Mouse (Mus musculus) limb, embryonic 12.5 days (tissue): ENCODE measurements around the gene Cldnd1. TPM values are rescaled to one million over a fixed set of nuclear protein-coding genes. Genes with fewer than 3 reads are reported as not detected.

Experiments used
- ATAC-seq: fragments of 200-750 bp; cut with Nextera tagmentation; 2 replicates; pipeline ENCODE4 v1.8.0; 2017; ENCODE audit warnings: low read depth, moderate TSS enrichment; ENCODE audit not compliant: insufficient number of reproducible peaks, insufficient read depth, low FRiP score, low TSS enrichment
- H3K27ac ChIP-seq: fragments of 300-500 bp; sonication (generic); 2 replicates; pipeline ENCODE4 v1.5.1; 2016; ENCODE audit warnings: mild to moderate bottlenecking, moderate library complexity
- H3K27me3 ChIP-seq: fragments of 300-500 bp; sonication (generic); 2 replicates; pipeline ENCODE4 v1.6.1; 2016; ENCODE audit warnings: mild to moderate bottlenecking, moderate library complexity
- H3K36me3 ChIP-seq: fragments of 300-500 bp; sonication (generic); 2 replicates; pipeline ENCODE4 v1.6.1; 2016; ENCODE audit warnings: mild to moderate bottlenecking, moderate library complexity
- H3K4me1 ChIP-seq: fragments of 300-500 bp; sonication (generic); replicated peaks from 2 replicates; pipeline ENCODE4 v1.6.1; 2016
- H3K4me2 ChIP-seq: fragments of 300-500 bp; sonication (generic); 2 replicates; pipeline ENCODE4 v1.6.1; 2016; ENCODE audit warnings: mild to moderate bottlenecking, moderate library complexity
- H3K4me3 ChIP-seq: fragments of 300-500 bp; sonication (generic); replicated peaks from 2 replicates; pipeline ENCODE4 v1.5.1; 2016; ENCODE audit warnings: mild to moderate bottlenecking
- H3K9ac ChIP-seq: fragments of 300-500 bp; sonication (generic); replicated peaks from 2 replicates; pipeline ENCODE4 v1.6.1; 2016; ENCODE audit warnings: mild to moderate bottlenecking, moderate library complexity
- H3K9me3 ChIP-seq: fragments of 300-500 bp; sonication (generic); 2 replicates; pipeline ENCODE4 v1.6.1; 2016; ENCODE audit warnings: mild to moderate bottlenecking, moderate library complexity
- WGBS: fragments of 180-500 bp; shearing (Covaris S2); methylation state at CpG from one replicate; pipeline ENCODE4 v1.1.7; 2016; 5-methylcytosine and 5-hydroxymethylcytosine counted together
- polyA plus RNA-seq: library from polyadenylated mRNA; unstranded; fragments of >200 nt; fragmentation: Nextera tagmentation; extraction: Ambion mirVana; gene quantifications from 2 replicates; pipeline ENCODE4 v1.2.1, GENCODE M21; 2016

Cldnd1 gene
- polyA plus RNA-seq, 1 experiment from 2014 or later: 105 TPM

DNA sequence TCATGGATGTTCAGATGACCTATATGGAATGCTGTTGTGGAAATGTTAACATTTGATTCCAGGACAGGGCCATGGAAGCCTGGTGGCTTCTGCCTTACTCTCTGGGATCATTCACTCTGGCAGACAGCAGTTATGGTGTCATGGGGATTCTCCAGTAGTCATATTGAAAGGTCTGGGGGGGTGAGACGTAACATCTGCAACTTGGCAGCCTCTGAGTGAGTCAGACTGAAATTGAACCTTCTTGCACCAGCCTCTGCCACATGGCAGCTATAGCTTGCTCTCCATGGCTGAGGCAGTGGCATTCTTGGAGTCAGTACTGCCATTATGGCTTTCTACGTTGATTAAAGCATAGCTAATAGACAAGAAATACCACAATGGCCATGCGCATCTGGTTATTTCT lies 30.9 kb upstream of the Cldnd1 start:
- ATAC-seq: no peak
- Histone ChIP-seq H3K4me3 (no peak overlapping the region), H3K36me3 (no peaks in the 10 kb centered on the region), H3K9ac (no peak overlapping the region), H3K4me1 (no peaks in the 10 kb centered on the region), H3K27ac (no peak overlapping the region), H3K9me3 (no peaks in the 10 kb centered on the region), H3K4me2 (no peak overlapping the region), H3K27me3 (no peaks in the 10 kb centered on the region)
- WGBS: 84% methylated on average over 3 of the region's 3 CpGs

DNA sequence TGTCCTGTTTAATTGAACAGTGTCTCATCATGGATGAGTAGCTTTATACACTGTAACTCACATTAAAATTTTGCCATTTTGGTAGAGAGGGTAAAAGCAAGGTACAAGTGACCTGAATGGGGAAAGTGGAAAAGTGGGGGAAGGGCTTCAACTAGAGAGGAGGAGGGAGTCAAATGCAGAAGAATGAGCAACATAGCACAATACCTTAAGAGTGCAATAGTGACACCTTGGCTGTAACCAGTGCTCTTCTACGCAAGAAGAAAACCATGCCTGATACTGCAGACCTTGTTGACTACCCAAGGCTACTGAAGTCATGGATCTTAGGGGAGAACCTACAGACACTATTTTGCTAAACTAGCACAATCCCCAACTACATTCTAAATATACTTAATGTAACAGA lies 30.4 kb upstream of the Cldnd1 start:
- no peak overlapping the region for H3K9ac ChIP-seq
- WGBS: 96% methylated on average over 1 of the region's 1 CpGs
- H3K4me2 ChIP-seq: no peak overlapping the region
- H3K27ac ChIP-seq: no peak overlapping the region
- no peaks in the 10 kb centered on the region for H3K9me3 ChIP-seq
- H3K4me1 ChIP-seq: no peaks in the 10 kb centered on the region
- H3K27me3 ChIP-seq: no peaks in the 10 kb centered on the region
- H3K36me3 ChIP-seq: no peaks in the 10 kb centered on the region
- no peak overlapping the region for H3K4me3 ChIP-seq
- ATAC-seq: no peak

- Histone ChIP-seq H3K27me3 (no peaks in the 10 kb centered on the region), H3K9me3 (no peaks in the 10 kb centered on the region), H3K9ac (no peak overlapping the region), H3K4me3 (no peak overlapping the region), H3K36me3 (no peaks in the 10 kb centered on the region), H3K27ac (no peak overlapping the region), H3K4me2 (no peak overlapping the region), H3K4me1 (no peaks in the 10 kb centered on the region)
- ATAC-seq: no peak
- 73% methylated on average over 6 of the region's 6 CpGs for WGBS
Measured at GRCm38 (mm10) chr16:58700174-58700573, 27.5 kb upstream of the Cldnd1 start.

DNA sequence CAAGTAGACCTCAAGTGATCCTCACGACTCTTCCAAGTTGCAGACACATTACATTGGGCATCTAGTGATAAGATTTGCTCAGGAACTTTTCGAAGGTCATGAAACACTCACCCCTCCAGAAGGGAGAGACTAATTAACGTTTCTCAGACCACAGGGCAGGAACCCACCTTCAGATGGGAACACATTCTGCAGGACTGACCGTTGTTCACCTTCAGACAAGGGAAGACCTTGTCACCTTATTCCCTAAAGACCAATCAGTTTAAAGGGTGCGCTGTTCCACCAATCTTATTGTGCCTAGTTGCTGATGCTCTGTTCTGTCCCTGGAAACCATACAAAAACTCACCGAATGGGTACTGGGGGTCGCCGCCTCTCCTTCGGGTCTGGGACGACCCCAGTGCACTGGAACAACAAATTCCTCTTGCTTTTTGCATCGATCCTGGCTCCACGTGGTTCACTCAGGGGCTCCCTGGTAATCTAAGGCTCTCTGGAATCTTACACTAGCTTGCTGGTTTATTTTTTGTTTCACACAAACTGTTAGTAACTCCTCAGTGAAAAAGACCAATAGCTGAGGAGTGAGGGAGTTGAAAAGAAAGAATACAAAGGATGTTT lies 26.8 kb upstream of the Cldnd1 start:
- 83% methylated on average over 12 of the region's 12 CpGs for WGBS
- no peak overlapping the region for H3K4me3 ChIP-seq
- no peak overlapping the region for H3K4me2 ChIP-seq
- no peaks in the 10 kb centered on the region for H3K9me3 ChIP-seq
- H3K27ac ChIP-seq: no peak overlapping the region
- H3K4me1 ChIP-seq: no peaks in the 10 kb centered on the region
- H3K36me3 ChIP-seq: no peaks in the 10 kb centered on the region
- H3K27me3 ChIP-seq: no peaks in the 10 kb centered on the region
- no peak for ATAC-seq
- no peak overlapping the region for H3K9ac ChIP-seq

DNA sequence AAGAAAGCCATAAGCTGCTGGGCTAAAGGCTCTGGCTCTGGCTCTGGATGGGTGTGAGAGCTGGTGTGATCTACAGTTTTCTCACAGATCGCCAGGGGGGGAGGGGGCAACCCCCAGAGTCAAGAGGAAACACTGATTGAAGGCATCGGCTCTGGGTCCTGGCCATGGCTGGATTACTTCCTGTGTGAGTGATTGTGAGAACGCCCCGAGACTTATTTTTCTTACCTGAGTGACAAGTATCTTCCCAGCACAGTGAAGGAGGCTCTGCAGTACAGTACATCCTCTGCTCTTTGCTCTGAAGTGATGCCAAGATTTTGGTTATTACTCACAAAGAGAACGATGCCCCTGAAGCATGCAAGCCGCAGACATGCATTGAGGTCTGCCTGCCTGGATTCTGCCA lies 25.9 kb upstream of the Cldnd1 start:
- no peaks in the 10 kb centered on the region for H3K36me3 ChIP-seq
- no peaks in the 10 kb centered on the region for H3K27me3 ChIP-seq
- no peaks in the 10 kb centered on the region for H3K9me3 ChIP-seq
- 46% methylated on average over 6 of the region's 6 CpGs for WGBS
- H3K4me3 ChIP-seq: no peak overlapping the region
- H3K27ac ChIP-seq: no peak overlapping the region
- ATAC-seq: no peak
- no peaks in the 10 kb centered on the region for H3K4me1 ChIP-seq
- no peak overlapping the region for H3K4me2 ChIP-seq
- H3K9ac ChIP-seq: no peak overlapping the region

DNA sequence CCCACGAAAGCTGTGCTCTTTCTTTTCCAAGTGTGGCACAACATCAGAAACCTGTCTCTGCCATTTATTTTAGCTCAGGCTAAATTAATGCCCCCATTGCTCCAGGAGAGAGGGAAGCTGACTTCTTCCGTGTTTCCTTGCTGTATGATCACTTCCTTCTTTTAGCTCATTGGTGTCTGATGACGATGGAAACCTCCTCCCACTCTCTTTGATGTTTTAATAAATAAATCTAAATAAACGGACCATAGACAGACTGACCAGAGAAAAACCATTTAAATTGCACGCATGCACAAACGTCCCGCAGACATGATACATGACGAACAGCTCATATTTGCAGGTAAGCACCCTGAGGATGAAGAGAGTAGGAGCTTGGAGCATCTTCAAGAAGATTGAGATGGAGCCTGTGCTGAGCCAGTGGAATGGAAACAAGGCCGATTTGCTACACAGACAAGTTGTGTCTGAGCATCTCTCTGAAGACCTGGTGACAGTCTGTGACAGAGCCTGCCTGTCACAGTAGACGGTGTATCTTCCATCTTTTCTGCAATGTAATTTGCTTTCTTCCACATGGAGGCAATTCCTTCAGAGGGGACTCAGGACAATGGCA lies 25.3 kb upstream of the Cldnd1 start:
- ATAC-seq: no peak
- no peaks in the 10 kb centered on the region for H3K9me3 ChIP-seq
- H3K27ac ChIP-seq: no peak overlapping the region
- no peaks in the 10 kb centered on the region for H3K4me1 ChIP-seq
- WGBS: 74% methylated on average over 10 of the region's 10 CpGs
- no peak overlapping the region for H3K4me3 ChIP-seq
- H3K27me3 ChIP-seq: no peaks in the 10 kb centered on the region
- H3K36me3 ChIP-seq: no peaks in the 10 kb centered on the region
- no peak overlapping the region for H3K9ac ChIP-seq
- H3K4me2 ChIP-seq: no peak overlapping the region

- H3K4me1 ChIP-seq: no peaks in the 10 kb centered on the region
- no peak overlapping the region for H3K27ac ChIP-seq
- no peaks in the 10 kb centered on the region for H3K9me3 ChIP-seq
- H3K9ac ChIP-seq: no peak overlapping the region
- H3K4me3 ChIP-seq: no peak overlapping the region
- no peaks in the 10 kb centered on the region for H3K27me3 ChIP-seq
- no peaks in the 10 kb centered on the region for H3K36me3 ChIP-seq
- no peak overlapping the region for H3K4me2 ChIP-seq
- no peak for ATAC-seq
- 45% methylated on average over 10 of the region's 10 CpGs for WGBS
Measured at GRCm38 (mm10) chr16:58703382-58704124, 24.2 kb upstream of the Cldnd1 start.

DNA sequence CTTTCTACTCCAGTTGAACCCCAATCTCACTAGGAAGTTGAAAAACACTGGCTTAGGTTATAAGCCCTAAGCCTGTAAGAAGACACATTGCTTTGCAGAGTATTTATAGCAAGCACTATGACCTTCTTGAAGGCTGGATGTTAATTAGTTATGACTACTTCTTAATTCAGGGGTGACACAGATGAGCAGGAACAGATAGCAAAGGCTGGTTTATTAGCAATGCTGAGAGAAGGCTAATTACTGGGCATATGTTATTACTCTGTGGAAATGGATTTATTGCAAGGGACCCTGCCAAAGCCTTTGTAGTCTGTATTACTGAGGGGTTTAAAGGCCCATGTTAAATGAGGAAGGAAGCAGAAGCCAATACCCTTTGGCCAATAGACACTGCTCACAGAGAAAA lies 22.7 kb upstream of the Cldnd1 start:
- H3K27me3 ChIP-seq: no peaks in the 10 kb centered on the region
- no peak overlapping the region for H3K9ac ChIP-seq
- H3K4me3 ChIP-seq: no peak overlapping the region
- H3K27ac ChIP-seq: no peak overlapping the region
- no peaks in the 10 kb centered on the region for H3K9me3 ChIP-seq
- H3K36me3 ChIP-seq: no peaks in the 10 kb centered on the region
- H3K4me2 ChIP-seq: no peak overlapping the region
- no peaks in the 10 kb centered on the region for H3K4me1 ChIP-seq
- ATAC-seq: no peak

GRCm38 (mm10) chr16:58707276-58707905 lies 20.3 kb upstream of the Cldnd1 start:
- no peak overlapping the region for H3K4me3 ChIP-seq
- H3K27me3 ChIP-seq: no peaks in the 10 kb centered on the region
- no peak overlapping the region for H3K9ac ChIP-seq
- no peak for ATAC-seq
- H3K9me3 ChIP-seq: no peaks in the 10 kb centered on the region
- WGBS: 91% methylated on average over 4 of the region's 4 CpGs
- no peak overlapping the region for H3K4me2 ChIP-seq
- H3K27ac ChIP-seq: no peak overlapping the region
- H3K4me1 ChIP-seq: no peaks in the 10 kb centered on the region
- H3K36me3 ChIP-seq: no peaks in the 10 kb centered on the region

GRCm38 (mm10) chr16:58708601-58709475 lies 18.9 kb upstream of the Cldnd1 start:
- H3K4me3 ChIP-seq: no peak overlapping the region
- H3K27me3 ChIP-seq: no peaks in the 10 kb centered on the region
- no peak overlapping the region for H3K9ac ChIP-seq
- H3K36me3 ChIP-seq: no peaks in the 10 kb centered on the region
- 82% methylated on average over 3 of the region's 3 CpGs for WGBS
- no peak overlapping the region for H3K4me2 ChIP-seq
- no peaks in the 10 kb centered on the region for H3K4me1 ChIP-seq
- ATAC-seq: no peak
- H3K9me3 ChIP-seq: no peaks in the 10 kb centered on the region
- no peak overlapping the region for H3K27ac ChIP-seq

DNA sequence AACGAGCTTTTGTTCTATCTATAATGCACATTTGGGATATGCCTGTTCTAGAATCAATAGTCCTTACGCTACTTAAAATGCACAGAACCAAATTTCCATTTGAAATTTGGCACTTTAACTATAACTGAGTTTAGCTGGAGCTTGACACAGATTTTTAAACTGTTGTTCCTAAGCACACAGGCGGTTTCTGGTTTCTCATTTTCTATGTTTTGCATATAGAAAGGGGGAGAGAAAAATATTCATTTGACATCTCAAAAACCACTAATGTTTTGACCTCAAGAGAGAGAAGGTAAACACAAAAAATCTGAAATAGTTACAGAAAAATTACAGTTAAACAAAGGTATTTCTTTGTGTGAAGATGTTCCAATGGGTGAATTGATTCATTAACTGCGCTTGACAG lies 18.2 kb upstream of the Cldnd1 start:
- H3K27ac ChIP-seq: no peak overlapping the region
- H3K4me1 ChIP-seq: no peaks in the 10 kb centered on the region
- WGBS: 78% methylated on average over 4 of the region's 4 CpGs
- H3K9me3 ChIP-seq: no peaks in the 10 kb centered on the region
- H3K36me3 ChIP-seq: no peaks in the 10 kb centered on the region
- H3K4me3 ChIP-seq: no peak overlapping the region
- H3K27me3 ChIP-seq: no peaks in the 10 kb centered on the region
- no peak overlapping the region for H3K9ac ChIP-seq
- no peak overlapping the region for H3K4me2 ChIP-seq
- ATAC-seq: no peak
